Mouse (Mus musculus): ENCODE data around the gene Klrb1b.

DNA sequence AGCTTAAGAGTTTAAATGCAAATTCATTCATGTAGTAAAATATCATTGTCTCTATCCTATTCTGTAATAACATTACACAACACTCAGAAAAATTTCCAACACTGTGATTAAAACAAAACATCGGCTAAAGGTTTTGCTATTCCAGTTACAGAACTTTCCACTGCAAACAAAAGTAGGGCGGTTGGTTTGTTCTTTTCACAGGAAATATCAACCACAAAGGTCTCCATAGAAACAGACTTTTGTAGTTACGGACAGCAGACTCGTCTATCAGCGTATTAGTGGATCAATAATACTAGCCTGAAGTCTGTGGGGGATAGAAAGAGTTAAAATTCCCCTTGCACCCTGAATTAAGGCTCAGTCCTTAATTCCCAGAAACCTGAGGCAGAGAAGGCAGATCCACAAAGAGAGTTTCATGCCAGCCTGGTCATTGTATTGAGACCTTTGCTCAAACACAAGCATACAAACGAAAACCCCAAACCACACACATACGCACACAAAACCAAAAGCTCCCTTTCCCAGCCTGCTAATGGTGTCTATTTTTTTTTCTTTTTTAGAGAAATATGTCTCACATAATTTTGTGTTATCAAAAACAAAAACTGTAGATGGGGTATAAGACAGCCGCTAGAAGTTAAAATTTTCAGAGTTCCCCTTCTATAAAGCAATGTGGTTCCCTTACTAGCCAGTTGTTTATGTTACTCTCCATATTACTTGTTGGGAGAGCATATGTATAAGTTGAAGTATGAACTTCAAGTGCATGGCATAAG lies 10.2 kb upstream of the Klrb1b start:
- TF ChIP-seq CTCF (IDR thresholded peaks at IDR 0.05; ENCODE audit: insufficient read depth, low read length) (no peak), POLR2A (IDR thresholded peaks at IDR 0.05; ENCODE audit: borderline replicate concordance, extremely low read depth, low read depth, low read length) (no peak)

All from lung, adult 2 months (tissue).